Mouse (Mus musculus): ENCODE data around the gene Nell1.

The Nell1 gene

DNA sequence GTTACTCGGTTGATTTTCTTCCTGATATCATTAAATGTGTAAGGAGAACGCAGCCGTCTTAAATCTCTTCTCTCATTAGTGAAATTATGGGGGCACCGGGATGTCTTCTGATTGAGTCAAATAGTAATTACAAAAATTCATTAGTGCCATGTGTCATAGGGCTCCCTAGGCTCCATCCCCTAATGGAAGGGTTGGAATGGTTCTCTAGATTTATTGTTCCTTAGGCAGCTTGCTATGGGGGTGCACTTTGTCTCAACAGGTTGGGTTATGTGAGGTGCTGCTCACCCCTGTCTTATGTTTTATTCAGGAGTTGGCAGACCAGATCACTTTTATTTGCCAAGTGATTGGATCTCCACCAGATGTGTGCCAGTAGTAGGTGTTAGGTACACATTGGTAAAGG lies 75.5 kb downstream of the Nell1 start:
- DNase-seq (ENCODE audit: low spot score in 2 of 2), result no peak

DNA sequence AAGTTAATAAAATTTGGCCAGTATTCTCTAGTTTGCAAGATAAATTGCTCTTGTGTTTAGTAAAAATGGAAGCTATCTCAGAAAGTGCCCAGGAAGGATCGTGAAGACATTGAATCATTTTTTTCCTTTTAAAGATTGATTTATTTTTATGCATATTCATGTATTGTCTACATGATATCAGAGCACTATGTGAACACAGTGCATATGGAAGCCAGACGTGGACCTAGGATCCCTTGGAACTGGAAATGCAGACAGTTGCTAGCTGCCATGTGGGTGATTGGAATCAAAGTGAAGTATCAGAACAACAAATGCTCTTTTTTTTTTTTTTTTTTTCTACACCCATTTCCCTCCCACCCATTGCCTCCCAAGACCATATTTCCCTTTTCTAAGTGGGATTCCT lies 79.0 kb downstream of the Nell1 start:
- DNase-seq (ENCODE audit: low spot score in 2 of 2), result no peak

DNA sequence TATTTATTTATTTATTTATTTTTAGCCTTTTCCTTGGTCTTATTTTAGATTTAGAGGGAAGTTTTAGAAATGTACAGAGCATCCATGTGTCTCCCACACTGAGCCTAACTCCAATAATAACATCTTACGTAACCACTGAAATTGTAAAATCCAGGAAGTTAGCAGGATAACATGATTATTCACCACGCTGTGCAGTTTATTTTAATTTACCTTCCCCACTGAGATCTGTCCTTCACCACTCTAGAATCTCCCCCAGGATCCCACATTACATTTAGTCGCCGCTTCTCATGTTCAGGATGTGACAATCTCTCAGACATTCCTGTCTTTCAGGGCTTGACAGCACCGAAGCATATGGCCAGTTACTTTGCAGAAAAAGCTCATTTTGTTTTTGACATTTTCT lies 119.8 kb downstream of the Nell1 start:
- DNase-seq (ENCODE audit: low spot score in 2 of 2), result no peak

DNA sequence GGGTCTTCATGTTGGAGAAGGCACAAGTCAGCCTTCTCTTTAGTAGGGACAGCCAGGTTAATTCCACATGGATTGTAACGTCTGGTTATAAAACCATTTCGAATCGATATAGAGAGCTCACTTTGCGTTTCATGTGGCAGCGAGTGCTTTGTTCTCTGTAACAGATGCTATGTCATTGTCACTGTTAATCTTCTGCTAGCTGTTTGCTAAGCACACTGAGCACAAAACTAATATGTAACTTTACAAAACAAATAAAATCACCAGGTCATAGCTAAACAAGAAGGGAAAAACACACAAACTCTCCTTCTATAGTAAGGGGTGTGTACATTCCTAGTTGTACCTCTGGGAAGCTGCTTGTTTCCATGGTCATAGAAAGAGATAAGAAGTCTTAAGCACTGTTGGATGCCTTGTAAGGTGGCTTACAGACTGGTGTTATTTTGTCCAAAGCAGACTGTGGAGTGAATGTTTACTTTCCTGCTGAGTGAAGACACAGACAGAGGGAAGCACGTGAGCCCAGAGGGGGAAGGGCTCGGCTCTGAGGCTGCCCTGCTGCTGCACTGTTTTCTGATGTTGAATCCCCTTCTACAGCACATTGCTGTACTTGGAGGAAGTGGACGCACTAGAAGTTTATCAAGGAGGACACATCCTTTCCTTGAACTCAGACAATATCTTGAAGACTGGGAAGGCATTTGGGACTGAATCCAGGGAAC lies 131.1 kb downstream of the Nell1 start:
- DNase-seq (ENCODE audit: low spot score in 2 of 2), result no peak

DNA sequence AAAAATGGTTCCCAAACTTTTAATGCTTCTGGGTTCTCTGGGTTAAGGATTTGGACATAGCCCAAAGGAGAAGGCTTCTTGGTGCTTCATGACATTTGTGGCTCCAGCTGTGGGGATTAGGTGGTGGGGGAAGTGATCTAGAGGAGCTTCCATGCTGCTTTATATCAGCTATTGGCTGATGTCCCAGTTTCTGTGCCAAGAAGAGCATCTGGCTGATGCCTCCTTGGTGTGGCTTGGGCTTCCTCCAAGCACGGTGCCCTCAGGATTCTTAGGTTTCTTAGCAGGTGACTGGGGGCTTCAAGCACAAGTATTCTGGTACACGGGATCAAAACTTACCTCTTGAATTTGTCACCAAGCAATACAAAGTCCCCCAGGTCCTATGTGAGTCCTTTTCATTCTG lies 132.6 kb downstream of the Nell1 start:
- DNase-seq (ENCODE audit: low spot score in 2 of 2), result no peak

DNA sequence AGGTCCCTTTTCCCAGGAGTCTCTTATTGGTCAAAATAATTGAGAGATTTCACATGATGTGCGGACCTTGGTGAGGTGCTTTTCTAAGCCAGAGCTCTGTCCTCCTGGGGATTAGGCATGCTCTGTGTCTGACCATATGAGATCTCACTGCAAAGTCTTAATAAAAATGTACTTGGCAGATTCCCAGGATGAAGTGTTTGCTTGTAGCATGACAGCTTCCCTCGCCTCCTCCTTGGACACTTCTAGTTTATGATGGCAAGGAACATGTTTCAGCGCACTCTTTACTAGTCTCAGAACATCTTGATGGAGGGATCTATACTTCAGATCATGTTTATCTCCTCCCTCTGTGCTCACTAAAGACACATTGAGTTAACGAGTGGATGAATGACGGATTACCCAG lies 143.7 kb downstream of the Nell1 start:
- no peak for DNase-seq (ENCODE audit: low spot score in 2 of 2)

DNA sequence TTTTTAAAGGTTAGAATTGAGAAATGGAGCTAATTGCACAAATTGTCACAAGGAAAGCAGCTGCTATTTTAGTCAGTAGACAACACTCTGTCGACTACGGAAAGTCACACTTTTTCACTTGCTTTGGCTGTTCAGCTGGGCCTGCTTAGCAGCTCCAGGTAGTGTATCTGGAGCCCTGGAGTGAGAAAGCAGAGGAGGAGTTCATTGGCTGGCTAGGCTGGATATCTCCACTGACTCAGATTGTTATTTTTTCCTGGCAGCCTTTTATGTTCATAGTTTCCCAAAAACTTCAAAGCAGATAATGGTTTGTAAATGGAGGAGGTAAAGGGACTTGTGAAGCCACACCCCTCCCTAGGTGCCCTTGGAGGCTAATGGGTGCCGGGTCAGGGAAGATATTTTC lies 163.0 kb downstream of the Nell1 start:
- no peak for DNase-seq (ENCODE audit: low spot score in 2 of 2)

DNA sequence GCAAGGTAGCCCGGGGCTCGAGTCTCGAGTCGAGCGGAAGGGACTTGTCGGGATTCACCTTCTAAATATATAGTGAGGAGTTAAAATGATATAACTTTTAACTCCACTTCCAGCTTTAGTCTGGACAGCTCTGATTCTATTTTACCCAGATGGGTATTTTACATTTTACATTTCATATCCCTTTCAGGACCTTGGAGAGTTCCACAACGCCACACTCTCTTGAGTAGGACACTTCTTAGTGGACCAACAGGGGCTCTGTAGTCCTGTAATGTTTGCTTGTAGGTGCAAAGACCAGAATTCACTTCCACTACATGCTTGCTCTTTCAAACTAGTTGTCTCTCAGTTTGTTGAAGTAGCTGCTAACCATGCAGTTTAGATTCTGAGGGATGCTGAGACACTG lies 174.7 kb downstream of the Nell1 start:
- DNase-seq (ENCODE audit: low spot score in 2 of 2), result no peak

DNA sequence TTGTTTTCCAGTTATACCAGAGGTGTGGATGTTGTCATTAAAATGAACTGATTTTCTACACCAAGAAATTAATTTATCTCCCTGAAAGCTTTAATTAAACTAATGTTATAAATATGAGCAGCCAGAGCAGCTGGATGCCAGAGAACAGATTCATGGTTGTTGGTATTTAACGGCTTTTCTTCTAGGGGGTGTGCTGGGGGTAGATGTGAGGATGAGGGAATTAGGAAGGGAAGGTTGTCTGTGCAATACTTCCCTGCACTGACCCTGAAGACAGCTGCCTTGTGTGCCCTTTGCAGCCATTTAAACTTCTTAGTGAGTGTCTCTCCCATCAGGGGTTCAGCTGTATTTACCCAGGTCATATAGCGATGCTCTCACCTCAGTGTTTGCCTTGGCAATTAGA lies 176.2 kb downstream of the Nell1 start:
- DNase-seq (ENCODE audit: low spot score in 2 of 2), result no peak

DNA sequence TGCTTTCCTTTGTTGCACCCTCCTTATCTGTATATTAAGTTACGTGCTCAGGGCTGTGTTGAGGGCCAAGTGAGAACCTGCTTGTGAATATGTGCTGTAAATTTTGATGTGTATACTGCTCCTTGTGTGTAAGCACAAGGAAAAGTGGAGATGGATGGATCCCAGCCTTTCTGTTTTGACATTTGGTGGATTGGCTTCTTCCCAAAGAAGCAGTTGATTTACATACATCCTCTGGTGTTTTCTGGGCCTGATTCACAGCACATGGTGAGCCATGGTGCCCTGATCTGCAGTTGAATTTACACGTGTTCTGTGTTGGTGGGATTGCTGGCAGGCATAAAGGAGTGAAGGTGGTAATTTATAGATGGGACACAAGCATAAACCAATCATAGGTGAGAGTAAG lies 179.0 kb downstream of the Nell1 start:
- DNase-seq (ENCODE audit: low spot score in 2 of 2), result no peak

DNA sequence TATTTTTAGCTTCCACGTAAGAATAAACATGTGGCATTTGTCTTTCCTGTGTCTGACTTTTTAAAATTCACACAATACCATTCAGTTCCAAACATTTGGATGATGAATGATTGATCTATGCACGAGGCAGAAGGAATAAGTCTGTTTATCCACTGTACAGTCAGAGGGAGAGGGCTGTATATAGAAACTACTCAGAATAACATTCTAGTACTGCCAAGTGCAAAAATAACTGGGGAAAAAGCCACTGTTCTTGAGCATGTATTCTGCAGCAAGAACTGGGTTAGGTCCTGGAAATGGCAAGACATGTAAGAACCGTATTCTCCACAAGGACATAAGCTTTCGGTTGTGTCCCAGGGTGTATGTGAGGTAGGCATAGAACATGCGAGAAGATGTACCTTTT lies 187.9 kb downstream of the Nell1 start:
- no peak for DNase-seq (ENCODE audit: low spot score in 2 of 2)

DNA sequence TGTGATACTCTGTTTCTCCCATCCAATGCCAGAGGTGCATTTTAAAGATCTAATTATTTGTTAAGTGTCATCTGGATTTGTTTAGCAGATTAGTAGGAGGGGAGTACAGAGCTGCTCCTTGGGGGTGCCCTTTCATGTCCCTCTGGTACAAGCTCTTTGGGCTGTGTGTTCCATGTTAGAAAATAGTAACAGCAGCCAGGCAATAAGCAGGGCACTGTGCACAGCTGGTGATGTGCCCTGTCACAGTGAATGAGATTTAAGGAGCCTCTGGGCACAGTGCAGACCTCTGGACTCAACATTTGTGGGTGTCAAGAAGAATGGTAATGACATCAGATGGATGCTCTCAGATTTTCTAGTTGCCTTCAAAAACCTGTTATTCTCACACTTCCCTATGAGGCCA lies 194.1 kb downstream of the Nell1 start:
- no peak for DNase-seq (ENCODE audit: low spot score in 2 of 2)

DNA sequence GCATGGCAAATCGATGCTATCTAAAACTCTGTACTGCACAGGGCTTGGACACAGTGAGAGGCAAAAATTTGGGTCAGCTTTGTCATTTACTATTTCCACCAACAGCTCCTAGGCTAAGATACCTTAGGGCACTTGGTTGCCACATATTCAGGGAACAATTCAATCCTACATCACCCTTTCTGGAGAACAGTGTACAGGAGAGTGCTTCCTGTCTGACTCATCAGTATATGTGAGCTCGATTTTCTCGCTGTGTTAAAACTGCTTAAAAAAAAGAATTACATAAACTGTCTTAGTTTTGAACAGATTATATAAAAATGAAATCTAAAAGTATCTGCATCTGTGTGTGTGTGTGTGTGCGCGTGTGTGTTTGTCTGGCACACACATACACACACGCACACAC lies 211.6 kb downstream of the Nell1 start:
- DNase-seq (ENCODE audit: low spot score in 2 of 2), result no peak

DNA sequence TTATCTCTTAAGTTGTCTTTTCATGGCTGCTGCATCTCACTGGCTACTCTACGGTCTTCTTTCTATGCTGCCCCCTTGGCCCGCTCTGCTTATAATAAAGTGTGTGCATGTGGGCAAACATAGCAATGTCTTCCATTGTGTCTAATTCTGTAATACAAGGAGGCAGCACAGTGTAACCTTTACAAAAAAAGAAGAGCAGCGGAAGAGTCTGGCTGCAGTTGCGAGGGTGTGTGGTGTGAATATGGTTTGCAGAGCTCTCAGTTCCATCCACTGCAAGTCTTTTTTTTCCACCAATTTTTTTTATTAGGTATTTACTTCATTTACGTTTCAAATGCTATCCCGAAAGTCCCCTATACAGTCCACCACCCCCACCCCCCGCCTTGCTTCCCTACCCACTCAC lies 219.3 kb downstream of the Nell1 start:
- no peak for DNase-seq (ENCODE audit: low spot score in 2 of 2)

DNA sequence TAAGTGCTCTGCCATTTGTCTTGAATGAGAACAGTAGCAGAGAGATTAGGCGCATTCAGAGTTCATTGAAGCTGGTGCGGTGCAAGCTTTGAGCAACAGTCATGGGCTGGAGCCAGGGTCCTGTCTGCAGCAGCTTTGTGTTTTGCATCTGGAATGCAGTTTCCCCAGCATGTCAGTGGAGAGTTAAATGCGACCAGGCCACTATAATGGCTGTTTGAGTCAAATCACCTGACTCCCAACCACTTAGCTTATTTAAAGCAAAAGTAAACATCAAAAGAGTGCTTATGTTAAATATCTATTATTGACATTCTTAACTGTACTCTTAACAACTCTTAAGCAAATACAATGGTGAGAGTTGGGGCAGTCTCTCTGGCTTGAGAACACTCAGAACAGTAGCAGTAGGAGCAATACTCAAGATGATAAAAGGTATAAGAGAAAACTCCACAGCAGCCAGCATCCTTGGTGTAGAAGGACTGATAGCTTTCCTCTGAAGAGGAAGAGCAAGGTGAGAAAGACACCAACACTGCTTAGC lies 220.5 kb downstream of the Nell1 start:
- DNase-seq (ENCODE audit: low spot score in 2 of 2), result no peak

DNA sequence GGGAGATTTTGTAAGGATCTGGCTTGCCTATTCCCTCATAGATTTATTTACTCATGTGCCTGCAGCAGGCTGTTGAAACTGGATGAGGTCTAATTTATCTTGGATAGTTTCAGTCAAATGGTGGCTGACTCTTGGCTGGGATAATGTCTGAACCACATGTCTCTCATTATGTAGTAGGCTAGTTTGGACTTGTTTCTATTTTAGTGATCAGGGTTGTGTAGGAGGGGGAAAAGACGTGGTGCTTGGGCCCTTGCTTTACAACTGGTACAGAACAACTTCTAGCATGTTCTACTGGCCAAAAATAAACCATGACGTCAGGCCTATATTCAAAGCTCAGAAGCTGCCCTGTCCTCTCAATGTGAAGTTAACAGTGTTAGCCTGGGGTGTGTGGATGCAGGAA lies 230.6 kb downstream of the Nell1 start:
- DNase-seq (ENCODE audit: low spot score in 2 of 2), result no peak

DNA sequence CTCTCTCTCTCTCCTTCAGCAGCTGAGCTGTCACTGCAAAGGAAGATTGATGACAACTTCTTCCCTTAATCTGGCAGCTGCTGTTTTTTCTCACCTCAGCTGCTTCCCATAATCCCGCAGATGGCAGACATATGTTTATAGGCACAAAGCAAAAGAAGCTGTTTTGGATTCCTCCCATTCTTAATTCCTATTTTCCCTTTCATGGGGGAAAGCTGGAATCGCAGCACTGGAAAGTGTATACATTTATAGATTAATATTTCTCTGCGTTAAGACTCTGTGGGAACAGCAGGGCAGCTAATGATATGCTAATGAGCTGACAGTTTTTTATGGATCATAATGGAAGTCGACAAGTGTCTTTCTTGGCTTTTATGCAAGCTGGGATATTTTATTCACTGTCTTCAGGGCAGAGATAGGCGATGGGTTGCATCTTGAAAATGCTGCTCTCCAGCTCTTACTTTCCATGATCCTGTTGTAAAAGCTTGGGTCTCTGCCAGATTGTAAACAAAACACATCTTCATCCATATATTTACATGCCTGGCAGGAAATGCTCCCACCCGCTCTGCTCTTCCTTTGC lies 236.1 kb downstream of the Nell1 start:
- no peak for DNase-seq (ENCODE audit: low spot score in 2 of 2)

DNA sequence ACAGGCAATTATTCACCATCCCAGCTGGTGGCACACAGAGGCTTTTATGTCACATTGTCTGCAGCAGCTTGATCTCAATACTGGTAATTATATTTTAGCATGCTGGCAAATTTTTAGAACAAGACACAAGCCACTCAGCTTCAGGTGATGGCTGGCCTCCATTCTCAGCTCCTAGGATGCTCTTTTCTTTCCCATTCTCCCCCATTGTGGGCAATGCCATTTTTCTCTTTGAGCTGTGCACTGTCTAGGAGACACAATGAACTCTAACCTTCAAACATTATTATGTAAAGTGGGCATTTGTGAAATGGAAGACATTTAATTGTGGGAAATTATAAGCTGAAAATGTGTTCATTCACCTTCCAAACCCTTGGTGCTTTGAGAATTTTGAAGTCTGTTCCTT lies 247.2 kb downstream of the Nell1 start:
- no peak for DNase-seq (ENCODE audit: low spot score in 2 of 2)

DNA sequence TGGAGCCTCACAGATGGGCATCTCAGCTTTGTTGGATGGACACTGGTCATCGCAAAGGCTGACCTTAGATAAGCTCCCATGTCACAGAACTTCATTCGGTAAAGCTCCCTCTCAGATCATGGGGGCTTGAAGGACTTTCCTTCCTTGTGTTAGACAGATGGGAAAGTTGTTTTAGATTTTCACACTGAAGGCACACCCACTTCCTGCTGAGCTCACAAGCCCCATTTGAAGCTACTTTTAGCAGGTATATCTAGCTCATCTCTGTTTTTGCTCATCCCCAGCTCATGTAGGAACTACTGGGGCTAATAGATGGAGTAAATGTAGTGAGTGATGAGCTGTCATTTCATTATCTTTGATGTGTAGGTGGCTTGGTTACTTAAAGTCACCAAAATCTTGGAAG lies 252.0 kb downstream of the Nell1 start:
- no peak for DNase-seq (ENCODE audit: low spot score in 2 of 2)

DNA sequence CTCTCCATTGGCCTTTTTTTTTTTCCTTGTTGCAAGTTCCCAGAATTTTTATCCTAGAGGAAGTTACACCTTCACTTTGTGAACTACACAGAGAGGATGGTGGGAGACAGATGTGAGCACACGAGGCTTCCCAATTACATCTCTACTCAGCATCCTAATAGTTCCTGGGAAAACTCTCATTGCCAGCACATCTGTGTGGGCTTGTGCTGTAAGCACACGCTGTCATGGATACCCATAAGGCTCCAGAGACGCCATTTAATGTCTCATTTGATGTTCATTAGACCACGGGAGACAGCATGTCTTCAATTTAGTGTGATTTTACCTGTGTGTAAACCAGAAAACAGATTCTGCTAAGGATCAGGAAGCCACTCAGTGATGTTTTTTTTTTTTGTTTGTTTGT lies 253.6 kb downstream of the Nell1 start:
- no peak for DNase-seq (ENCODE audit: low spot score in 2 of 2)

DNA sequence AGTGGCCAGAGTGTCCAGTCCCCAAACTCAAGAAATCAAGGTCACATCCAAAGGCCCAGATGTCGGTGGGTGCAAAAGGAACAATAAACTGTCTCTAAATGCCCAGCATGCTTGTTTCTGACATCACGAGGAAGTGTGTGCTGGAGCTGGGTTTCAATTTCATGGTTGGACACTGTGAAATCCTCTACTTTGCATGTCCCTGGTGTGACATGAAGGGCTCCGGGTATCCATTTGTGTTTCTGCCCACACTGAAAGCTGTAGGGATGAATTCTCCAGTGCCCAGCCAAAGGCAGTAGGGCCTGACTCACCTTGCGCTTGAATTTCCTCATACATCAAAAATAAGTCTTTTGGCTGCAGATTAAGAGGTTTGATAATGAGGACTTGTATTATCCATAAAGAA lies 266.5 kb downstream of the Nell1 start:
- no peak for DNase-seq (ENCODE audit: low spot score in 2 of 2)

DNA sequence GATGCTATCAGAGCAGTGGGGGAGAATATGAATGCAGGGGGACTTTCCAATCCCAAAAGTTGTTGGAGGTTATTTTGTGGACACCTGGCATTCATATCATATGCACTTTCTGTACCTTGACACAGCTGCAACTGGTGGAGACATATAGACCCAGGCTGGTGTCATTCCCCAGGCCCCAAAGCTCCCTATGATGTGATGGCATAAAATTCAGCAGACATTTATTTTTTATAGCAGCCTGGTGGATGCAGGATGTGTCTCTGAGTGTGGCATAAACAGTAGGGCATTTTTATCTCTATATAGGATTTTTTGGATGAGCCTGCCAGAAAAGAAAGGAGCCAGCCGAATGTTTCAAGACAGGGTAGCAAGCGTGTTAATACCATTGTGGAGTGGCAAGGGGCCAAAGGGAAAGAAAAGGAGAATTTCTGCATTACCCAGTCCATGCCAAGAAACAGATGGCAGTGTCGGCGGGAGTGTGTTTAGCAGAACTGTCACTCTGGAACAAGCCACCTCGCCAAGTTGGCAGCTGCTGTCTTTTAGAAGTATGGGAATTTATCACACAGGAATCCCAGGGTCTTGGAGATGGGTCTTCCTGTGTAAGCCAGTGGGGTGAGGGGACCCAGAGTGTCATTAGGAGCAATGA lies 267.1 kb downstream of the Nell1 start:
- DNase-seq (ENCODE audit: low spot score in 2 of 2), result no peak

DNA sequence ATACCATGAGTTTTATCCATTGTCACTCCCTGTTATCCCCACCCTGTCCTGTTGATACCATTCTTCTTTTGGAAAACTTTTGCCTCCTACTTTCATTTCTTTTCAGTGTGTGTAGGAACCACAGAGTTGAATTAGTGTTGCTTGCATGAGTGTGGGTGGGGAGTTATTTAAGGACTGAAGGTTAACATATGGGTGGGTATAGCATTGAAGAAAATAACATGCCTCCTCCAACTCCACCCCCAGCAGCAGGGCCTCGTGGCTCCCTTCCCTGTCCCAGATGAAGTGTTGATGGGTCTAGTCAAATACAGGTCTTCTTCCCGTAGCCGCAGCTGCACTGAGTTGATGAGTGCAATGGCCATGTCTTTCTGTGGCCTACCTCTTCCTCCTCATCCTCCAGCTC lies 278.5 kb downstream of the Nell1 start:
- DNase-seq (ENCODE audit: low spot score in 2 of 2), result no peak

Data from thymus, postnatal 10 days (tissue).